Mouse (Mus musculus) stomach, embryonic 15.5 days (tissue): ENCODE data around the gene Ugt3a2. TPM values are rescaled to one million over a fixed set of nuclear protein-coding genes. Genes with fewer than 3 reads are reported as not detected.

Experiments
- ATAC-seq: fragments of 200-750 bp; cut with Nextera tagmentation; 2 replicates; pipeline ENCODE4 v1.8.0; 2017; ENCODE audit warnings: low read depth, moderate number of reproducible peaks, moderate TSS enrichment; ENCODE audit not compliant: insufficient read depth, low FRiP score
- H3K27ac ChIP-seq: fragments of 300-500 bp; sonication (generic); 2 replicates; pipeline ENCODE4 v1.5.1; 2015; ENCODE audit warnings: mild to moderate bottlenecking, inconsistent platforms
- H3K27me3 ChIP-seq: fragments of 300-500 bp; sonication (generic); replicated peaks from 2 replicates; pipeline ENCODE4 v1.6.1; 2015; ENCODE audit warnings: inconsistent platforms
- H3K36me3 ChIP-seq: fragments of 300-500 bp; sonication (generic); 2 replicates; pipeline ENCODE4 v1.6.1; 2015; ENCODE audit warnings: inconsistent platforms
- H3K4me1 ChIP-seq: fragments of 300-500 bp; sonication (generic); 2 replicates; pipeline ENCODE4 v1.6.1; 2015; ENCODE audit warnings: inconsistent platforms
- H3K4me2 ChIP-seq: fragments of 300-500 bp; sonication (generic); 2 replicates; pipeline ENCODE4 v1.6.1; 2015; ENCODE audit warnings: mild to moderate bottlenecking, inconsistent platforms
- H3K4me3 ChIP-seq: fragments of 300-500 bp; sonication (generic); replicated peaks from 2 replicates; pipeline ENCODE4 v1.5.1; 2015; ENCODE audit warnings: inconsistent platforms
- H3K9ac ChIP-seq: fragments of 300-500 bp; sonication (generic); 2 replicates; pipeline ENCODE4 v1.6.1; 2015; ENCODE audit warnings: inconsistent platforms
- H3K9me3 ChIP-seq: fragments of 300-500 bp; sonication (generic); 2 replicates; pipeline ENCODE4 v1.6.1; 2016; ENCODE audit warnings: inconsistent platforms
- WGBS: fragments of 180-500 bp; shearing (Covaris S2); methylation state at CpG from one replicate; pipeline ENCODE4 v1.1.7; 2015; 5-methylcytosine and 5-hydroxymethylcytosine counted together
- polyA plus RNA-seq: library from polyadenylated mRNA; unstranded; fragments of >200 nt; fragmentation: Nextera tagmentation; extraction: Ambion mirVana; gene quantifications from 2 replicates; pipeline ENCODE4 v1.2.1, GENCODE M21; 2015

Ugt3a2 gene
- polyA plus RNA-seq = not detected in 2 replicates

DNA sequence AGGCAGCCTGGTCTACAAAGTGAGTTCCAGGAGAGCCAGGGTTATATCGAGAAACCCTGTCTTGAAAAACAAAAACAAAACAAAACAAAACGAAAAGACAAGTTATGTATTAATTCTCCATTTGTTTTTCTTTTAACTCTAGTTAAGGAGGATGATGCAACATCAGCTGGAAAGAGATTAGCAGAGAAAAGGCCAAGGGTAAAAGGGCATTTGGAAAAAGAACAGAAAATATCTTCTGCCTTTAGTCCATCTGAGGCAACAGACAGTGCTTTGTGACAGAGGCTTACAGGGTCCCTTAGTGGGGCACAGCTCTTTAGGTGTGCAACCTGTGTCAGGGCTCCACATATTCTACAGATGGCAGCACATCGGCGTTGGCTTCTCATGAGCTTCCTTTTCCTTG lies at the start of gene Ugt3a2:
Ugt3a2 (plus strand) TSS at position 210 of the 400 bp plus-strand sequence.
- H3K9me3 ChIP-seq = no peaks in the 10 kb centered on the region
- H3K36me3 ChIP-seq = no peaks in the 10 kb centered on the region
- no peak within 1 kb of the TSS for H3K4me2 ChIP-seq
- no peaks in the 10 kb centered on the region for H3K4me1 ChIP-seq
- ATAC-seq = no peak
- no peaks in the 10 kb centered on the region for H3K27me3 ChIP-seq
- 89% methylated on average over 4 of the region's 4 CpGs for WGBS
- no peak within 1 kb of the TSS for H3K27ac ChIP-seq
- H3K9ac ChIP-seq = no peak within 1 kb of the TSS
- H3K4me3 ChIP-seq = no peak within 1 kb of the TSS

DNA sequence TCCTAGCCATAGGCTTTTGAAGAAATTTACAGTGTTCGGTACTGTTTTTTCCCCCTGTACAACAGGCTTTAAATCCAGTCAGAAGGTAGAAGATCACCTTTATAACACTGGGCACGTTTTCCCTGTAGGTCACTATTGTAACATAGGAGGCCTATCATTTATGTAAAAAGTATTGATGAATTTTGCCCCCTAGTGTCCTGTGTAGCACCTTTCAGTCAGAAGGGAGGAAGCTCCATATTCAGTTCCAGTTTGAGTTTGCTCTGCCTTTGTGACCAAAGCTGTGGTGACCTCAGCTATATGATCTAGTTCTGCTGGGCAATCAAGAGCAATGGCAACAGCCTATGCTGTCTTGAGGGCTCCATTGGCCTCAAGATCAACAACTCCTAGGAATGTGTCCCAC lies 45.7 kb upstream of the Ugt3a2 start:
- Histone ChIP-seq H3K4me3 (no peak overlapping the region), H3K27ac (no peak overlapping the region)
- 54% methylated on average over 2 of the region's 2 CpGs for WGBS

DNA sequence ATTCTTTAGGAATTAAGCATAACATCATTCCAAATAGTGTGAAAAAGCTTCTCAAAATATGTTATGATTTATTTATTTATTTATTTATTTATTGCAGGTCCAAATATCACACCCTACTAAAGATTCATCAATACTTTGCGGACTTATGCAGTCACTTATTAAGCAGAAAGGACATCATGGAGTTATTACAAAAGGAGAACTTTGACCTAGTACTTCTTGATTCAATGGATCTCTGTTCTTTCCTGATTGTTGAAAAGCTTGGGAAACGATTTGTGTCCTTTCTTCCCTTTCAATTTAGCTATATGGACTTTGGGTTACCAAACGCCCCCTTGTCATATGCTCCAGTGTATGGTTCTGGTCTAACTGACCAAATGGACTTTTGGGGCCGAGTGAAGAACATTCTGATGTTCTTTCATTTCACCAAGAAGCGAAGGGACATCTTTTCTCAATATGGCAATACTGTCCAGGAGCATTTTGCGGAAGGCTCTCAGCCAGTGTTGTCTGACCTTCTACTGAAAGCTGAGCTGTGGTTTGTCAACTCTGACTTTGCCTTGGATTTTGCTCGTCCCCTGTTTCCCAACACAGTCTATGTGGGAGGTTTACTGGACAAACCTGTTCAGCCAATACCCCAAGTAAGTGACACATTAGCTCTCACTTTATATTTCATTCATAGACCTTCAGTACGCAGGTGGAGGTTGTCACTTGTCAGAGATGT lies 29.2 kb upstream of the Ugt3a2 start:
- H3K4me1 ChIP-seq = no peaks in the 10 kb centered on the region
- H3K27ac ChIP-seq = no peak overlapping the region
- no peak overlapping the region for H3K9ac ChIP-seq
- H3K27me3 ChIP-seq = no peaks in the 10 kb centered on the region
- no peak overlapping the region for H3K4me3 ChIP-seq
- no peaks in the 10 kb centered on the region for H3K36me3 ChIP-seq
- no peaks in the 10 kb centered on the region for H3K9me3 ChIP-seq
- ATAC-seq = no peak
- 74% methylated on average over 8 of the region's 8 CpGs for WGBS
- no peak overlapping the region for H3K4me2 ChIP-seq

More for the DNA sequence above, 45.7 kb upstream of the Ugt3a2 start:
- H3K4me1 ChIP-seq = no peaks in the 10 kb centered on the region
- H3K9ac ChIP-seq = no peak overlapping the region
- no peak for ATAC-seq
- no peaks in the 10 kb centered on the region for H3K27me3 ChIP-seq
- no peak overlapping the region for H3K4me2 ChIP-seq
- no peaks in the 10 kb centered on the region for H3K9me3 ChIP-seq
- no peaks in the 10 kb centered on the region for H3K36me3 ChIP-seq

- no peaks in the 10 kb centered on the region for H3K4me1 ChIP-seq
- H3K9ac ChIP-seq = no peak overlapping the region
- no peaks in the 10 kb centered on the region for H3K36me3 ChIP-seq
- H3K4me3 ChIP-seq = no peak overlapping the region
- no peak for ATAC-seq
- H3K9me3 ChIP-seq = no peaks in the 10 kb centered on the region
- 53% methylated on average over 2 of the region's 2 CpGs for WGBS
- no peak overlapping the region for H3K27ac ChIP-seq
- no peaks in the 10 kb centered on the region for H3K27me3 ChIP-seq
- H3K4me2 ChIP-seq = no peak overlapping the region
These were observed 754 bp upstream of the Ugt3a2 start for GRCm38 (mm10) chr15:9334596-9334995.

GRCm38 (mm10) chr15:9336616-9337015 lies 1.3 kb downstream of the Ugt3a2 start:
- H3K27me3 ChIP-seq = no peaks in the 10 kb centered on the region
- no peak for ATAC-seq
- no peaks in the 10 kb centered on the region for H3K9me3 ChIP-seq
- no peaks in the 10 kb centered on the region for H3K36me3 ChIP-seq
- H3K4me1 ChIP-seq = no peaks in the 10 kb centered on the region
- H3K9ac ChIP-seq = no peak overlapping the region
- WGBS = 74% methylated on average over 3 of the region's 3 CpGs
- no peak overlapping the region for H3K27ac ChIP-seq
- no peak overlapping the region for H3K4me2 ChIP-seq
- no peak overlapping the region for H3K4me3 ChIP-seq

GRCm38 (mm10) chr15:9337021-9337420 lies 1.7 kb downstream of the Ugt3a2 start:
- no peaks in the 10 kb centered on the region for H3K36me3 ChIP-seq
- ATAC-seq = no peak
- no peak overlapping the region for H3K4me3 ChIP-seq
- H3K27ac ChIP-seq = no peak overlapping the region
- H3K27me3 ChIP-seq = no peaks in the 10 kb centered on the region
- WGBS = 66% methylated on average over 3 of the region's 3 CpGs
- no peaks in the 10 kb centered on the region for H3K9me3 ChIP-seq
- H3K4me1 ChIP-seq = no peaks in the 10 kb centered on the region
- no peak overlapping the region for H3K4me2 ChIP-seq
- H3K9ac ChIP-seq = no peak overlapping the region

GRCm38 (mm10) chr15:9348739-9349138 lies 13.4 kb downstream of the Ugt3a2 start:
- H3K4me2 ChIP-seq = no peak overlapping the region
- no peak overlapping the region for H3K4me3 ChIP-seq
- H3K36me3 ChIP-seq = no peaks in the 10 kb centered on the region
- no peak overlapping the region for H3K27ac ChIP-seq
- no peaks in the 10 kb centered on the region for H3K4me1 ChIP-seq
- no peak overlapping the region for H3K9ac ChIP-seq
- no peaks in the 10 kb centered on the region for H3K9me3 ChIP-seq
- no peaks in the 10 kb centered on the region for H3K27me3 ChIP-seq
- no peak for ATAC-seq
- 52% methylated on average over 3 of the region's 3 CpGs for WGBS

GRCm38 (mm10) chr15:9362801-9363200 lies 27.5 kb downstream of the Ugt3a2 start:
- Histone ChIP-seq H3K36me3 (no peaks in the 10 kb centered on the region), H3K27ac (no peak overlapping the region), H3K4me2 (no peak overlapping the region), H3K9me3 (no peaks in the 10 kb centered on the region), H3K4me1 (no peaks in the 10 kb centered on the region), H3K9ac (no peak overlapping the region), H3K27me3 (no peaks in the 10 kb centered on the region), H3K4me3 (no peak overlapping the region)
- 72% methylated on average over 2 of the region's 2 CpGs for WGBS
- no peak for ATAC-seq

GRCm38 (mm10) chr15:9368774-9369173 lies 33.4 kb downstream of the Ugt3a2 start:
- Histone ChIP-seq H3K27ac (no peak overlapping the region), H3K9ac (no peak overlapping the region), H3K4me1 (no peaks in the 10 kb centered on the region), H3K27me3 (no peaks in the 10 kb centered on the region), H3K4me2 (no peak overlapping the region), H3K36me3 (no peaks in the 10 kb centered on the region), H3K4me3 (no peak overlapping the region), H3K9me3 (no peaks in the 10 kb centered on the region)
- WGBS = 84% methylated on average over 3 of the region's 3 CpGs
- no peak for ATAC-seq

DNA sequence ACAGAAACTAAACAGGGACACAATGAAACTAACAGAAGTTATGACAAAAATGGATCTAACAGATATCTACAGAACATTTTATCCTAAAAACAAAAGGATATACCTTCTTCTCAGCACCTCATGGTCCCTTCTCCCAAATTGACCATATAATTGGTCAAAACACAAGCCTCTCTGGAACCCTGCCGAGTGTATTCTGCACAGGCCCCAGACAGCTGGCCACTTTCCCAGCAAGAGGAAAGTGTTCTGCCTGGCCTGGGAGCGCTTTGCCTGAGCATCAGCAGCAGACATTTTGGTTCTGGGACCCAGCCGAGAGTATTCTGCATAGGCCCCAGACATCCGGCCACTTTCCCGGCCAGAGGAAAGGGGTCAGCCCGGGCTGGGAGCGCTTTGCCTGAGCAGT lies 40.9 kb downstream of the Ugt3a2 start:
- H3K9ac ChIP-seq = no peak overlapping the region
- H3K4me1 ChIP-seq = no peaks in the 10 kb centered on the region
- H3K4me2 ChIP-seq = no peak overlapping the region
- no peak for ATAC-seq
- no peak overlapping the region for H3K4me3 ChIP-seq
- no peaks in the 10 kb centered on the region for H3K36me3 ChIP-seq
- 85% methylated on average over 7 of the region's 7 CpGs for WGBS
- H3K27me3 ChIP-seq = no peaks in the 10 kb centered on the region
- no peak overlapping the region for H3K27ac ChIP-seq
- H3K9me3 ChIP-seq = no peaks in the 10 kb centered on the region

GRCm38 (mm10) chr15:9409475-9409874 lies 74.1 kb downstream of the Ugt3a2 start:
- Histone ChIP-seq H3K4me2 (no peak overlapping the region), H3K9me3 (no peaks in the 10 kb centered on the region), H3K27ac (no peak overlapping the region), H3K4me1 (no peaks in the 10 kb centered on the region), H3K27me3 (no peaks in the 10 kb centered on the region), H3K4me3 (no peak overlapping the region), H3K36me3 (no peaks in the 10 kb centered on the region), H3K9ac (no peak overlapping the region)
- ATAC-seq = no peak
- WGBS = 87% methylated on average over 3 of the region's 3 CpGs
